Mouse (Mus musculus) intestine, embryonic 15.5 days (tissue): ENCODE data around the gene Gm30302. TPM values are rescaled to one million over a fixed set of nuclear protein-coding genes. Genes with fewer than 3 reads are reported as not detected.

Source experiments
- polyA plus RNA-seq: library from polyadenylated mRNA; unstranded; fragments of >200 nt; fragmentation: Nextera tagmentation; extraction: Ambion mirVana; gene quantifications from 2 replicates; pipeline ENCODE4 v1.2.1, GENCODE M21; 2015

The Gm30302 gene
- polyA plus RNA-seq, 1 experiment from 2014 or later, result not detected

Other genes starting within 250 kb of the Gm30302 start
- gene Omd, start 216.5 kb downstream of the Gm30302 start, polyA plus RNA-seq, result 0.68 and 0.91 TPM in 2 replicates
- 56.4 and 68.3 TPM in 2 replicates for gene Ogn, start 191.0 kb downstream of the Gm30302 start, polyA plus RNA-seq
- 21.2 and 24.7 TPM in 2 replicates for gene Cenpp, start 146.2 kb downstream of the Gm30302 start, polyA plus RNA-seq
- gene Nol8, start 145.9 kb downstream of the Gm30302 start, polyA plus RNA-seq, result 14.4 and 17.1 TPM in 2 replicates
- gene Iars, start 116.9 kb downstream of the Gm30302 start, polyA plus RNA-seq, result 82.1 and 82.9 TPM in 2 replicates